ENCODE assay signal across 19 mouse cellular contexts in the genomic region with DNA sequence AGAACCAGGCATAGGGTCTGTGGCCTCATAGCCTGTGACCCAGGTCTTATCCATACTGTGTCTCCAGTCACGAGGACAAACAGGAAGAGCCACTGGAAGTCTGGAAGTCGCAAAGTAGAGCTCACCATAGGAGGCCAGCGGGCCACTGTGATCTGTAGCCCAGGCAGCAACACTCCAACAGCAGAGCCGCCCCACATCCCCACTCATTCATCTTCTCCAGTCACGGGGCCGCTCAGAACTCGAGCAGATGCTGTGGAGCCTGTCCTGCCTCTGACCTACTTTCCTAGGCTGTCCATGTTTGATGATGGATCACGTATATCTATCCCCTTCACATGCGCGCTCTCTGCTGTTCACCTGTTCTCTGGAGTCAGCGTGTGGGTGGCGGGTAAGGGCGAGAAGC.
A peak's percentile ranks its signal among the peaks of the same experiment; 100 is the strongest.
DNase-seq lines count a peak whose midpoint lies in the region; ATAC-seq lines count a peak whose summit lies in the region.
"Had no signal": no experiment of that assay in that cellular context is flagged by ENCODE, and none has a peak within 500 bp of the region (broad histone marks: within the 10 kb centered on the region; RNA-seq: fewer than 3 reads in every experiment).

No protein-coding gene starts in this region.

- no peak overlapping the region for H3K27ac ChIP-seq in heart, embryonic 15.5 days
- no peak overlapping the region for H3K27ac ChIP-seq in midbrain, embryonic 16.5 days (ENCODE audit: low read length)
- H3K27ac ChIP-seq in midbrain, embryonic 13.5 days, result no peak overlapping the region
- H3K27ac ChIP-seq: forebrain, embryonic 15.5 days; limb, embryonic 13.5 days; liver, embryonic 13.5 days had no signal

- ATAC-seq in heart, embryonic 15.5 days (replicated peaks; ENCODE audit: insufficient number of reproducible peaks, insufficient read depth, low FRiP score, low read depth), result 0 out of 2 replicates have a peak, but pooled peaks have one; percentile 39
- peak; percentile 36; the same call in 1 of the 2 replicates for ATAC-seq in midbrain, embryonic 16.5 days
- ATAC-seq in midbrain, embryonic 13.5 days, result no peak
- ATAC-seq: forebrain, embryonic 15.5 days had no signal

- no peaks in the 10 kb centered on the region for H3K36me3 ChIP-seq in heart, embryonic 15.5 days
- no peaks in the 10 kb centered on the region for H3K36me3 ChIP-seq in midbrain, embryonic 16.5 days (ENCODE audit: control insufficient read depth, insufficient read depth, low read length)
- H3K36me3 ChIP-seq in midbrain, embryonic 13.5 days, result no peaks in the 10 kb centered on the region
- H3K36me3 ChIP-seq: forebrain, embryonic 15.5 days; heart, embryonic 12.5 days; limb, embryonic 13.5 days; liver, embryonic 13.5 days had no signal

- DNase-seq in heart, postnatal 4 days, result no peak
- peak; percentile 32 for DNase-seq in adrenal gland, postnatal 10 days
- peak; percentile 50 to 51 for DNase-seq in adrenal gland, postnatal 36 days
- no peak for DNase-seq in lung, postnatal 25 days (ENCODE audit: low spot score)
- DNase-seq in thymus, postnatal 4 days, result no peak
- DNase-seq: cerebellum, adult 9-10 months; heart, postnatal 36 days; kidney, postnatal 36 days; liver, embryonic 13.5 days; lung, embryonic 14.5 days; midbrain, embryonic 14.5 days; thymus, adult 18-20 months had no signal

- H3K4me3 ChIP-seq in heart, embryonic 15.5 days, result no peak overlapping the region
- no peak overlapping the region for H3K4me3 ChIP-seq in midbrain, embryonic 16.5 days (ENCODE audit: low read depth, low read length)
- no peak overlapping the region for H3K4me3 ChIP-seq in midbrain, embryonic 13.5 days (replicated peaks)
- H3K4me3 ChIP-seq: forebrain, embryonic 15.5 days; heart, embryonic 12.5 days; limb, embryonic 13.5 days; liver, embryonic 13.5 days; myocyte had no signal

- no peaks in the 10 kb centered on the region for H3K27me3 ChIP-seq in heart, embryonic 15.5 days
- no peaks in the 10 kb centered on the region for H3K27me3 ChIP-seq in midbrain, embryonic 16.5 days (ENCODE audit: control insufficient read depth, insufficient read depth, low read depth, low read length)
- no peaks in the 10 kb centered on the region for H3K27me3 ChIP-seq in midbrain, embryonic 13.5 days
- H3K27me3 ChIP-seq: forebrain, embryonic 15.5 days; heart, embryonic 12.5 days; limb, embryonic 13.5 days; liver, embryonic 13.5 days had no signal

- WGBS in heart, embryonic 15.5 days, result 58% methylated on average over 13 of the region's 13 CpGs
- 74% methylated on average over 13 of the region's 13 CpGs for WGBS in midbrain, embryonic 16.5 days
- 87% methylated on average over 13 of the region's 13 CpGs for WGBS in midbrain, embryonic 13.5 days

- no peaks in the 10 kb centered on the region for H3K9me3 ChIP-seq in heart, embryonic 15.5 days (replicated peaks)
- no peaks in the 10 kb centered on the region for H3K9me3 ChIP-seq in midbrain, embryonic 16.5 days (replicated peaks; ENCODE audit: control insufficient read depth, low read length, poor library complexity, severe bottlenecking)
- H3K9me3 ChIP-seq in midbrain, embryonic 13.5 days, result no peaks in the 10 kb centered on the region
- H3K9me3 ChIP-seq: forebrain, embryonic 15.5 days; heart, embryonic 12.5 days; limb, embryonic 13.5 days; liver, embryonic 13.5 days had no signal

- peaks cover 63% of the 10 kb centered on the region for H3K4me1 ChIP-seq in heart, embryonic 15.5 days (replicated peaks)
- no peaks in the 10 kb centered on the region for H3K4me1 ChIP-seq in midbrain, embryonic 16.5 days (ENCODE audit: control insufficient read depth, insufficient read depth, low read length)
- H3K4me1 ChIP-seq in midbrain, embryonic 13.5 days (replicated peaks), result no peaks in the 10 kb centered on the region
- H3K4me1 ChIP-seq: liver, embryonic 13.5 days had no signal

- H3K9ac ChIP-seq in heart, embryonic 15.5 days, result no peak overlapping the region
- H3K9ac ChIP-seq in midbrain, embryonic 16.5 days (ENCODE audit: low read depth, low read length), result no peak overlapping the region
- no peak overlapping the region for H3K9ac ChIP-seq in midbrain, embryonic 13.5 days (replicated peaks)
- H3K9ac ChIP-seq: forebrain, embryonic 15.5 days; heart, embryonic 12.5 days; limb, embryonic 13.5 days; liver, embryonic 13.5 days; lung, embryonic 14.5 days had no signal

- H3K4me2 ChIP-seq in heart, embryonic 15.5 days, result no peak overlapping the region
- H3K4me2 ChIP-seq in midbrain, embryonic 16.5 days (ENCODE audit: low read length), result no peak overlapping the region
- H3K4me2 ChIP-seq in midbrain, embryonic 13.5 days (replicated peaks), result no peak overlapping the region
- H3K4me2 ChIP-seq: forebrain, embryonic 15.5 days; heart, embryonic 12.5 days; limb, embryonic 13.5 days; liver, embryonic 13.5 days; lung, embryonic 14.5 days had no signal

Comparison
In these comparisons a context has a peak if more than half of its experiments do, and no peak if none do; other contexts are left out.
1. DNase-seq: peak in adrenal gland, postnatal 10 days (single experiment) and adrenal gland, postnatal 36 days (2 of 2); none in heart, postnatal 4 days (single experiment), lung, postnatal 25 days (single experiment) and thymus, postnatal 4 days (single experiment).